Mouse (Mus musculus): ENCODE results near the gene Klhdc1.

Gene Klhdc1

GRCm38 (mm10) chr12:69297411-69298150 is 56.6 kb downstream of the Klhdc1 start:
- DNase-seq = no peak

GRCm38 (mm10) chr12:69298281-69298680 is 57.3 kb downstream of the Klhdc1 start:
- no peak for DNase-seq

GRCm38 (mm10) chr12:69299231-69299630 is 58.3 kb downstream of the Klhdc1 start:
- DNase-seq = peak; percentile 68

DNA sequence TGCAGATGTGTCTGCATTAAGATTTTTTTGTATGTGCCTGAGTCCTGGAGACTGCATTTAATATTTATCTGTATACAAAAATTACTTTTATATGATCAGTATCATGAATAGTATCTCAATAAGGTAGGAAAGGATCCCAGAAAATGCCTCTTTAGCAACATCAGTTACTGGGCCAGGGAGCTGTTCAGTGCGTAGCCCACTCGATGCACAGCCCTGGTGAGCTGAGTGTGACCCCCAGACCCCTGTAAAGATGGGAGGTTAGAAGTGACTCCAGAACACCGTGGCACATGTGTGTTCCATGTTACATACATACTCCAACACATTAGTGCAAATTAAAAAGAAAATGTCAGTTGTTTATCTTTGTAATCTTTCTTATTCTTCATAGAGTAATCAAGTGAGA is 58.9 kb downstream of the Klhdc1 start:
- no peak for DNase-seq

DNA sequence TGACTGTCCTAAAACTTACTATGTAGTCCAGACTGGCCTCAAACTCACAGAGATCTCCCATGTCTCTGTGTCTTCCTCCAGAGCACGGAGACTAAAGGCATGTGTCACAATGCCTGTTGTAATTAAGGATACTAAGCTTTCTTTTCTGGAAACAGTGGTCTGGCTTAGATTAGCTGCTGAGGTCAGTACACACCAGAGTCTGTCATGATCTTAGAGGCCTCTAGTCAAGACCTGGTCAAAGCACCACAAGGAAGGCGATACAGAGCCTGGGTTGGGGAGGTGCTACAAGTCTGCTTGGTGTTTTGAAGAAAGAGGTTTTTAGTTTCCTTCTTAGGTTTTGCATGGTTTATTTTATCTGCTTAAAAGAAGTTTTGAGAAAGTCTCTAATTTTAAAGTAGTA is 59.4 kb downstream of the Klhdc1 start:
- no peak for DNase-seq

DNA sequence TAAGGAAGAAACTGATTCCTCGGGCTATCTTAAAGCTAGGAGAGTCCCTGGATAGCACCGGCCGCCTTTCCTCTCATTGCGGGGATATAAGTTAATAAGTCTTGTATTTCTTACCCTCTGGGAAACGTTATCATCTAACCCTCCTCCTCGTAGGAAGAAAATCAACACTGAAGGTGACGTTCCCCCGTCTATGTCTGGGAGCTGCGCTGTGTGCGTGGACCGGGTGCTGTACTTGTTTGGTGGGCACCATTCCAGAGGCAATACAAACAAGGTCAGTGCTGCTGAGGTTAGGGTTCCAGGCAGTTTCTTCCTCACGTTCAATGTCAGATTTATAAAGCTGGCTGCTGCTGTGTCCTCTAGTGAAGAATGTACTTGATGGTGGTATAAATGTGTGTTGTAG is 61.2 kb downstream of the Klhdc1 start:
- DNase-seq = no peak

GRCm38 (mm10) chr12:69304051-69304450 is 63.1 kb downstream of the Klhdc1 start:
- no peak for DNase-seq

GRCm38 (mm10) chr12:69306333-69306732 is 65.4 kb downstream of the Klhdc1 start:
- DNase-seq = no peak

GRCm38 (mm10) chr12:69309659-69310058 is 68.7 kb downstream of the Klhdc1 start:
- no peak for DNase-seq

- no peak for DNase-seq
Observed at GRCm38 (mm10) chr12:69318431-69318830, 77.5 kb downstream of the Klhdc1 start.

DNA sequence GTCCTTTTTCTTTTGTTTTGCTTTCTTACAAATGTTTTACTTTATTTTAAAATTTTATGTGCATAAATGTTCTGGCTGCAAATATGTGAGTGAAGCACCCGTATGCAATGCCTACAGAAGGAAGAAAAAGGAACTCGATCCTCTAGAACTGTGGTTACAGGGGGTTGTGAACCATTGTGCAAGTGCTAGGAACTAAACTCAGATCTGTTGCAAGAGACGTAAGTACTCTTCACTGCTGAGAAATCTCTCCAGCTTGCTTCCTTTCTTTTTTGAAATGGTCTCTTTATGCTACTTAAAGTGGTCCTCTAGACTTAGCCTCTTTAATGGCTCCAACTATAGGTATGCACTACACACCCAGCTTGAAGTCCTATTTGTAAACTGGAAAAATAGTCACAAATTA is 90.2 kb downstream of the Klhdc1 start:
- peak; percentile 20 for DNase-seq

- DNase-seq = no peak
Observed at GRCm38 (mm10) chr12:69332147-69332546, 91.2 kb downstream of the Klhdc1 start.

DNA sequence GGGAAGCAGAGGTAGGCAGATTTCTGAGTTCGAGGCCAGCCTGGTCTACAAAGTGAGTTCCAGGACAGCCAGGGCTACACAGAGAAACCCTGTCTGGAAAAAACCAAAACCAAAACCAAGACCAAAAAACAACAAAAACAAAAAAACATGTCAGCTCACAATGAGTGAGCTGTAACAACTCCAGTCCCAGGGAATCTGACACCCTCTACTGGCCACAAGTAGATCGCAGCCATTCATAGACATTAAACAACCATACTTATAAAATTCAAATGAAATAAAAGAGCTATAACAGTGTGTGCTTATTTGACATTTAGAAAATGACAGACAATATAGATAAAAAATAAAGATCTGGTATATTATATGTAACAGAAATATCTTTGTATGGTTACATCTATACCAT is 92.6 kb downstream of the Klhdc1 start:
- peak; percentile 54 for DNase-seq

Measured in lung, postnatal 10 days (tissue).